Mouse (Mus musculus): ENCODE measurements around the gene Clcn1.

Gene Clcn1

DNA sequence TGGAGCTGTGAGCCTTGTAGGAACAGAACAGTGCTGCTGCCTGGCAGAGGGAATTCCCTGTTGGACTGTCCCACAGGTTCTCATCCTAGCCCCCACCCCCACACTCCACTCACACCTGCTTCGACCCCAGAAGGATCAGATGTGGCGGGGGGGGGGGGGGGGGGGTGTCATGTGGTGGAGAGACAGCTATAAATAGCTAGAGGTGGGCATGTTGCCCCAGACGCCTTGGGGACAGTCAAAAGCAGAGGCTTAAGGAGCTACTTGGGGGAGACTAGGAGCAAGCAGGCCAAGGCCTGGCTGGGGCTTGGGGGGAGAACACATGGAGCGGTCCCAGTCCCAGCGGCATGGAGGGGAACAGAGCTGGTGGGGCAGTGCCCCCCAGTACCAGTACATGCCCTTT, at the start of gene Clcn1:
Gene Clcn1 (plus strand): TSS at position 238 of the 400 bp plus-strand sequence.
- DNase-seq (ENCODE audit: low spot score in 2 of 2): no peak

DNA sequence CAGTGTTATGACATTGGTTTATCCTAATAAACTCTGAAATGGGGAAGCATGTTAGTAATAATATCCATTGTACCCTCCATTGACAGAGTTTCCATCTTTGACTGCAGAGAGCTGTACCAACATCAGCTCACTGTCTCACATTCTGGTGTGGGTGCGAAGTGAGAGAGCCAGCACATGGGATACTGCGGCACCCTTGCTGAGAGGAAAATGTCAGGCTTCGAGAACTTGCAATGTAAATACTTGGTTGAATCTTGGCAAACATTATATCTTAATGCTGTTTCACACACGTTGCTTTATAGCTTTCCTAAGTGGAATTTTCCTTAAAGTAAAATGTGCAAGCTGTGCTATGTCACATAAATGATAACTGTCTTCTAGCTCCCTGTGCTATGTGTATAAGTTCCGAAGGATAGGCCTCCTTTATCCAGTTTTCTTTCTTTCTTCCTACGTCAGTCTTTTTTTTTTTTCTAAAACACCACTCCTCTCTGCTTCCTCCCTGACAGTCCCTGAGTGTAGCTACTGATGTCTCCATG, 49.1 kb upstream of the Clcn1 start:
- DNase-seq (ENCODE audit: low spot score in 2 of 2): no peak

DNA sequence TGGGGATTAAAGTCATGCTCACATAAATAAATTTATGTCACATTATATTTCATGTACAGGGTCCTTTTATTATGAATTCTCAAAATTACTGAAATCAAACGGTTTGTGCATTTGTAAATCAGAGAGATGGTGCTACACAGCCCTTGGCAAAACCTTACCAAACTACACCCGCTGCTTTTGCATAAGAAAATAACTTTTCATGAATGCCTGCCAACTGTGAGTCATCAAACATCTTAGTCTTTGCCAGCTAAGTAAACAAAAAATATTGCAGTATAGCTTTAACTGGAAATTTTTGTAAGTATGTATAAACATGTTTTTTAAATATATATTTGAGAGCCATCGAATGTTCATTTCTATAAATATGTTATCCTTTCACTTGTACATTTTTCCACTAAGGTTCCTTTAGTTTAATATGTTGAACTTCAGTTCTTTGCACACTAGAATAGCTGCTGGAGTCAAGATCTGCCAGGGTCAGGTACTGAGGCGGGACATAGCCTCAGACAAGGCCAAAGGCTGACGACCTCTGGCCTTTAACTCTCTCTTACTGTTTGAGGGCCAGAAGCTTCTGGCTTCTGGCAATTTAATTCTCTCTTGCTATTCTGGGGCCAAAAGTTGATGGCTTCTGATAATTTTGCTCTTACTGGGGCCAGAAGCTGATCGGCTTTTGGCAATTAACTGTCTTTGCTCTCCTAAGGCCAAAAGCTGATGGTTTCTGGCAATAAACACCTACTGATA, 45.0 kb upstream of the Clcn1 start:
- no peak for DNase-seq (ENCODE audit: low spot score in 2 of 2)

GRCm38 (mm10) chr6:42245711-42246353, 40.7 kb upstream of the Clcn1 start, which contains the start of gene Gstk1:
Gstk1 (plus strand) TSS chr6:42245935.
- DNase-seq (ENCODE audit: low spot score in 2 of 2): peak; percentile 74 to 85

DNA sequence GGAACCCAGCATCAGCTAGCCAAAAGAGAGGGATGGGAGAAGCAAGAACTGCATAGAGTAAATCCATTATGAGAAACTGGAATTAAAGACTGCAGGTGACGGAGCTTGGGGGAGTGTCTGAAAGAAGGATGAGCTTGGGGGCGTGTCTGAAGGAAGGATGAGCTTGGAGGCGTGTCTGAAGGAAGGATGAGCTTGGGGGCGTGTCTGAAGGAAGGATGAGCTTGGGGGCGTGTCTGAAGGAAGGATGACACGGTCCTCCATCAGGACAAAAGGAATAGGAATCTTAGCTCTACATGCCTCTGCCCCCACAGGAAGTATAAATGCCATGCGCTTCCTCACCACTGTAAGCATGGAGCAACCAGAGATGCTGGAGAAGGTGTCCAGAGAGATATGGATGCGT, 39.3 kb upstream of the Clcn1 start:
- DNase-seq (ENCODE audit: low spot score in 2 of 2): no peak

- no peak for DNase-seq (ENCODE audit: low spot score in 2 of 2)
Measured at GRCm38 (mm10) chr6:42247981-42248380, 38.5 kb upstream of the Clcn1 start.

DNA sequence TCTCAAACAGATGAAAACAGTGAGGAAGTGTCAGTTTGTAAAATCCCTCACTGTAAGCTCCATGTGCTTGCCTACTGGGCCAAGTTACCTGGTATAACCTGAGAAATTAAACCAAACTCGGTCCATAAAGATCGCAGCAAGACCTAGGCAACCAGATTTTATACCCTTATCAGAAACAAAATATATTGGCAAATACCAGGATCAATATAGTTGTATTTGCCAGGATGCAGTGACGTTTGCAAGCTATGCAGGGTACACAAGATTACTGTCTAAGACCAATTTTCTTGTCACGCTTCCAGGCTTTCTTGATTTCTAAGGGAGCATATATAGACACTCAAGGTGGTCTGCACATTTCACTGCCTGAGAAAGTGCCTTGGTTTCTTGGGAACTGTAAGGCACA, 34.7 kb upstream of the Clcn1 start:
- DNase-seq (ENCODE audit: low spot score in 2 of 2): no peak

- no peak for DNase-seq (ENCODE audit: low spot score in 2 of 2)
Measured at GRCm38 (mm10) chr6:42253103-42253502, 33.4 kb upstream of the Clcn1 start.

DNA sequence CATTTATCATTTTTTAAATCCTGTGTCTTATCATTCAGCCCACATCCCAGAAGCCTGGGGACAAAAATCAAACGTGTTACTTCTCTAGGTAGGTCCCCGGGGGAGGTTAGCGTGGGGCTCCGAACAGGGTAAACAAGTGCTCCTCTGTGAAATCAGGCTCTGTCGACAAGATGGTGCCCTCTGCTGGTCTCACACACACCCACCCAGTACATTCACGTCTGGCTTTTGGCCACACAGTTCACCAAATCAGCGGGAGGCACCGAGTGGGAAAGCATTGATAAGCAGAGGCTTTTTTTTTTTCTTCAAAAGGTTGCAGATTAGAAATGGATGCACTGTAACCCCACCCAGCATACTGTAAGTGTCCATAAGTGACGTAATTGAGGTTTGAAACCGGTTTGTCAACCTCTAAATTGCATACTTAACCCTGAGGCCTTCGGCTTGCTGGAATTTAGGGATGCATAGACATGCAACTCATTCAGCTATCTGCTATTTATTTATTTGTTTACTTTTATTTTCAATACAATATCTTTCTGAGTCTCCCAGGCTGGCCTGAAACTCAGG, 29.1 kb upstream of the Clcn1 start:
- DNase-seq (ENCODE audit: low spot score in 2 of 2): peak in 1 of 2 experiments; percentile 55

- DNase-seq (ENCODE audit: low spot score in 2 of 2): no peak
Measured at GRCm38 (mm10) chr6:42260430-42260829, 26.1 kb upstream of the Clcn1 start.

DNA sequence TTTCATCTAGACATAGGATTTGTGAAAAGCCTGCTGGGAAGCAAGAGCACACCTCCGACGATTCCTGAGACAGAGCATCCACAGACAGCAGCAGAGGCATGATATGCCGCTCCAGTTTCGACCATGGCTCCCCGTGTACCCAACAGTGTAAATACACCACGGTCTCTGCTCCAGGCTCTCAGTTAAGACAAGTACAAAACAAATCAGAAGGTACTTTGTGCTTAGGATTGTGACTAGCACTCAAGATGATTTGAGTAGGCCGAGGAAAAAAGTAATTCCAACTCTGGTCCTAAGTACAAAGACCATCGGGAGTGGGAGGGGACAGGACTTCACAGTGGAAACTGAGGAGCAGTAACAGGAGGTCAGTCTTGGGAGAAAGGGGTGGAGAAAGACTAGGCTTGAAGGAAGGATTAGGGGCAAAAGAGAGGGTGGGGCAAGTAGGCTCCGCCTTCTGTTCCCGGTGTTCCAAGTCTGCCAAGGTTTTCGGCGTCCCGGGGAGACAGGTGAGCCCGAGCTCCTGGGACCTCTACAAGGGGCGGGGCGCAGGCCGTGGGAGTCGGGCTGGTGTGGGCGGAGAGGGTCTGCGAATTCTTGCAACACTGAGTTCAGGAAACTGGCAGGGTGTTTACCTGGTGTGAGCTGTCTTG, 24.8 kb upstream of the Clcn1 start, which contains the start of gene Tmem139:
Gene Tmem139 (plus strand): TSS at position 447 of the 647 bp plus-strand sequence.
- no peak for DNase-seq (ENCODE audit: low spot score in 2 of 2)

GRCm38 (mm10) chr6:42264626-42265312, 21.7 kb upstream of the Clcn1 start, which contains the start of gene Casp2:
Casp2 (plus strand) TSS chr6:42264985.
- peak; percentile 95 to 98 for DNase-seq (ENCODE audit: low spot score in 2 of 2)

DNA sequence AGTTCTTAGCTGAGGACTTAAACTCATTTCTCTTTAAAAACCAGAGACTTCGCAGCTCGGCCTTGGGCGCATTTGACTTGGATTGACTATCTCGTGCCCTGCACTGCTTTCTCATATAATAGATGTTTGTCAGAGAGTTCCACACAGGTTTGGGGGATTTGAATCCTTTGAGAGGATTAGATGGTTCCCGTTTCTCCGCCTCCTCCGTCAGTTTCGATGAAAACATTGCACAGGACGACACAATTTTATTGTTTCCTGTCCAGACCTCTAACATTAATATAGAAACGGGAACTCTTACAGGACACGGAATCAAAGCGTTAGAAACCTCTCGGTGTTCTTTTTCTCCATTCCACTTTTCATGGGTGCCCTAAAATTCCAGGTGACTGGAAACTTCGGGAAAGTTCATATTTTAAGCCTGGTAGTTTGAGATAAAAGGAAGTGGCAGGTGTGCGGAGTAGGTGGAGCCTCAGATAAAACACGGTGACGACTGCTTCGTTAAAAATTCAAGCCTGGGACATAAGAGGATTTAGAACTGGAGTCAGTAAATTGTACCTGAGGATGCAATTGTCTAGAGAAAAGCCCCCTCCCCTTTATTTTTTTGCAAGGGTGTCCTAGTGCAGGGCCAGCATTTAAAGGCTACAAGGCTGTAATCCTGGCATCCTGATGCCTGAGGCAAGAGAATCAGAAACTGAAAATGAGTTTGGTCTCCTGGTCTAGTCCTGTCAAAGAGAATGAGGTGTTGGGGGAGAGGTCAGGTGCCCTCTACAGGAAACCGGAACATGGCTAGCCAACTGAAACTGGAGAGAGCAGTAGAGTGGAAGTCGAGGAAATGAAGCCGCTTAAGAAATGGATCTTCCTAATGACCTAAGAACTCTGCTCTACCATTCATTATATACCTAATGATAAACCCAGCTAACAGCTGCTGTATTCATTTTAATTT, 20.8 kb upstream of the Clcn1 start:
- no peak for DNase-seq (ENCODE audit: low spot score in 2 of 2)

DNA sequence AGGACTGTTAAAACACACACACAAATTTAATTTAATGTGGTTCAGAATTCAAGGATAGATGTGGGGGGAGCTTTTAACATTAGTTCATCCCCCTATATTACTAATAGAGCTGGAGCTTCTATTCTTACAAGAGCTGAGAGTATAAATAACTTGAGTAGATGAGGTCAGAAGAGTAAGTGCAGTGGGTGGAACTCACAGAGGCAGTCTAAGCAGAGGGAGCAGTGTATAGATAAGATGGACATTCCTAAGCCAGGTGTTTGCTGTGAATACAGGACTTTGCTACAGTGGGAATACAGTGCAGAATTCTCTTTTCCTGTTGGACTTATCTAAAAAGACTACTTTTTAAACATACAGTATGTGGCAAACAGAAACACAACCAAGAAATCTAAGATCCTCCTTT, 15.7 kb upstream of the Clcn1 start:
- no peak for DNase-seq (ENCODE audit: low spot score in 2 of 2)

DNA sequence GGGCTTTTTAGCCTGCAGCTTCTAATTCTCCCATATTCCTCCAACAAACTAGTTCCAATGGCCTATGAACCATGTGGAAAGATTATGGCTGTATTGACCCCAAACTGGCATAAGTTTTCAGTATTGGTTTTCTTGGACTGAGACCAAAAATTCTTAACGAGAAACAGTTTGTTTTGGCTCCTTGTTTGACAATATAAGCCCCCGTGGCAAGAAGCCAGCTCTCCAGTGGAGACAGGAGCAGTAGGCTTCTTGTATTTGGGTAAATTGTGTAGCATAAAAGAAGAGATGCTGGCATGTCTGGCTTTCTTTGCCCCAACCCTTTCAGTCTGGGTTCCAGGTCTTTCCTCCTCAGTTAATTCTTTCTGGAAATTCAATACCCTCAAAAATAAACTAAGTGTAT, 10.3 kb upstream of the Clcn1 start:
- DNase-seq (ENCODE audit: low spot score in 2 of 2): no peak

- DNase-seq (ENCODE audit: low spot score in 2 of 2): no peak
Measured at GRCm38 (mm10) chr6:42282865-42283528, 3.5 kb upstream of the Clcn1 start.

- no peak for DNase-seq (ENCODE audit: low spot score in 2 of 2)
Measured at GRCm38 (mm10) chr6:42287562-42287961, 1.1 kb downstream of the Clcn1 start.

DNA sequence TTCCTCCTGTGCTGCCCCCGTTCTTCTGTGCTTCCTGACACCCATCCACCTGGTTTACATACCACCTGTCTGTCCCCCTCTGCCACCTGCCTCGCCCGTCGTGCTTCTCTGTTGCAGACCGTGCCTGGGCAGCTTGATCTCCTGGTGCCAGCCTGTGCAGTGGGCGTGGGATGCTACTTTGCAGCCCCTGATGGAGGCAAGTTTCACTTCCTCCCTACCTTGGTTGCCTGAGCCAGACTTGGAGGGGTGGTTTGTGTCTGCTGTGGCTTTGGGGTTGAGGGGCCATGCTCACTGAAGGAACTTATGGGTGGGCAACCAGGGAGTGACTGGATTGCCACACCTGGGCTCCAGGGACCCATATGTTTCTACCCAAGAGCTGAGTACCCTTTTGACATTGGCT, 6.8 kb downstream of the Clcn1 start:
- no peak for DNase-seq (ENCODE audit: low spot score in 2 of 2)

GRCm38 (mm10) chr6:42295549-42296094, 9.1 kb downstream of the Clcn1 start:
- DNase-seq (ENCODE audit: low spot score in 2 of 2): no peak

DNA sequence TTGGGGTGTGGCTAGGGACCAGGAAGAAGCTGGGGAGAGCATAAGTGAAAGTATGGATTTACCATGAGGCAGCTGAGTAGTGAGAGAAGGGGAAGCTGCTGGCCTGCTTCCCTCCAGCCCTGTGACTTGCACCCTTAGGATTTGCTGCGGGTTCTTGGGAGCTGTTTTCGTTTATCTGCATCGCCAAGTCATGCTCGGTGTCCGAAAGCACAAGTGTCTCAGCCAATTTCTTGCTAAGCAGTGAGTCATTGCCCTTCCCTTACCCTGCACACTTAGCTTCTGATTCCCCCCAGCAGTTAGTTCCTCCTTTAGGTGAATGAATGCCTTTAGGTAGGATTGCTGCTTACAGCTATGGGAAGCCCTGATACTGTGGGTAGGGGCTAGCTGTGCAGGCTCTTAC, 12.9 kb downstream of the Clcn1 start:
- DNase-seq (ENCODE audit: low spot score in 2 of 2): no peak
